Mouse (Mus musculus): ENCODE measurements around the gene Hist2h3c1.

GRCm38 (mm10) chr3:96230910-96231757, 15.4 kb upstream of the Hist2h3c1 start:
- TF ChIP-seq POLR2A (IDR thresholded peaks at IDR 0.05; ENCODE audit: low read depth, low read length) = no peak
- no peak for TF ChIP-seq CTCF (IDR thresholded peaks at IDR 0.05; ENCODE audit: extremely low read depth, insufficient read depth, insufficient read length, insufficient replicate concordance)

Data from spleen, adult 2 months (tissue).